Mouse (Mus musculus): Measurements from ENCODE around the gene Gm15557. TPM values are rescaled to one million over a fixed set of nuclear protein-coding genes. Genes with fewer than 3 reads are reported as not detected.
A peak's percentile ranks its signal among the peaks of the same experiment; 100 is the strongest.

Gm15557 gene
- polyA plus RNA-seq, 1 experiment from 2014 or later: not detected

- no peak overlapping the region for H3K9ac ChIP-seq (ENCODE audit: low read depth, low read length)
- no peak for ATAC-seq (ENCODE audit: low FRiP score)
Observed at GRCm38 (mm10) chr2:155928711-155929345, 11.7 kb upstream of the Gm15557 start.

GRCm38 (mm10) chr2:155929531-155930442 lies 10.7 kb upstream of the Gm15557 start, which contains the start of gene Uqcc1:
Gene Uqcc1, minus strand, starts transcription at chr2:155930310.
- no peaks in the 10 kb centered on the region for H3K36me3 ChIP-seq (ENCODE audit: control insufficient read depth, insufficient read depth, low read length)
- H3K4me2 ChIP-seq (replicated peaks; ENCODE audit: low read depth, low read length): peak within 1 kb of the TSS; percentile 72
- peak within 1 kb of the TSS; percentile 72 for H3K4me3 ChIP-seq (ENCODE audit: low read depth, low read length)
- DNase-seq (ENCODE audit: low spot score) (peak; percentile 92), ATAC-seq (ENCODE audit: low FRiP score) (peak; percentile 93)
- peak within 1 kb of the TSS; percentile 77 for H3K27ac ChIP-seq (ENCODE audit: low read depth, low read length)
- peak within 1 kb of the TSS; percentile 69 for H3K9ac ChIP-seq (ENCODE audit: low read depth, low read length)
- no peaks in the 10 kb centered on the region for H3K4me1 ChIP-seq (replicated peaks; ENCODE audit: control insufficient read depth, insufficient read depth, low read length)
- WGBS: under 1% methylated on average over 38 of the region's 38 CpGs
- H3K27me3 ChIP-seq (ENCODE audit: control insufficient read depth, insufficient read depth, low read length): no peaks in the 10 kb centered on the region
- no peaks in the 10 kb centered on the region for H3K9me3 ChIP-seq (ENCODE audit: control insufficient read depth, low read length)

More at GRCm38 (mm10) chr2:155928711-155929345, 11.7 kb upstream of the Gm15557 start:
- no peaks in the 10 kb centered on the region for H3K9me3 ChIP-seq (ENCODE audit: control insufficient read depth, low read length)
- H3K27me3 ChIP-seq (ENCODE audit: control insufficient read depth, insufficient read depth, low read length): no peaks in the 10 kb centered on the region
- peak overlapping the region; percentile 72 for H3K4me2 ChIP-seq (replicated peaks; ENCODE audit: low read depth, low read length)
- H3K4me3 ChIP-seq (ENCODE audit: low read depth, low read length): peak overlapping the region; percentile 72
- WGBS: 79% methylated on average over 7 of the region's 7 CpGs
- H3K27ac ChIP-seq (ENCODE audit: low read depth, low read length): no peak overlapping the region
- no peaks in the 10 kb centered on the region for H3K36me3 ChIP-seq (ENCODE audit: control insufficient read depth, insufficient read depth, low read length)
- peak; percentile 5 for DNase-seq (ENCODE audit: low spot score)
- no peaks in the 10 kb centered on the region for H3K4me1 ChIP-seq (replicated peaks; ENCODE audit: control insufficient read depth, insufficient read depth, low read length)

DNA sequence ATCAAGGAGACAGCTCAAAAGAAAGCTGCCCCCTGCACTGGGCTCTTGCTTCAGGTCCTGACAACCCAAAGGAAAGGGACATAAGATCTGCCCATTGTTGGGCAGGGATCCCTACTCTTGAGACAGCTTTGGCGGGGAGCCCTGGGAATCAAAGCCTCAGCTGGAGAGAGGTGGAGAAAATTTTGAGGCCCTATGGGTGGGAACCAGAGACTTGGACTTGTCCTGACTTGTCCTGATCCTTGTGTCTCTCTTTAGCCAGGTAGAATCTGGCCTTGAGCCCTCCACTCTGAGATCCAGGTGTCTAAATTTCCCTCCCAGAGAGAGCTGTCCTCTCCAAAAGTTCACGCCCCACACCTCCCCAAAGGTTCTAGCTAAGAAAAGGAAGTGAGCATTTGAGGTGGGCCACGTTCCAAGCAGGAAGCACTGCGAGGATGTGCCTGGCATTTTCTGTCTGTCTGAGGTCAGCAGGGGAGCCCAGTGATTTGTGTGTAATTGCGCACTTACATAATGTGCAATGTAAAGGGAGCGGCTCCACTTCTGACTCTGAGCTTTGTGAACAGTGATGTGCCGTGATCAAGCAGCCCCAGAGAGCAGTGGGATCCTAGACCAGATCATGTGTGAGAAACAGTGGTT lies 515 bp upstream of the Gm15557 start:
- 87% methylated on average over 7 of the region's 7 CpGs for WGBS
- Histone ChIP-seq H3K36me3 (ENCODE audit: control insufficient read depth, insufficient read depth, low read length) (no peaks in the 10 kb centered on the region), H3K27me3 (ENCODE audit: control insufficient read depth, insufficient read depth, low read length) (no peaks in the 10 kb centered on the region)

DNA sequence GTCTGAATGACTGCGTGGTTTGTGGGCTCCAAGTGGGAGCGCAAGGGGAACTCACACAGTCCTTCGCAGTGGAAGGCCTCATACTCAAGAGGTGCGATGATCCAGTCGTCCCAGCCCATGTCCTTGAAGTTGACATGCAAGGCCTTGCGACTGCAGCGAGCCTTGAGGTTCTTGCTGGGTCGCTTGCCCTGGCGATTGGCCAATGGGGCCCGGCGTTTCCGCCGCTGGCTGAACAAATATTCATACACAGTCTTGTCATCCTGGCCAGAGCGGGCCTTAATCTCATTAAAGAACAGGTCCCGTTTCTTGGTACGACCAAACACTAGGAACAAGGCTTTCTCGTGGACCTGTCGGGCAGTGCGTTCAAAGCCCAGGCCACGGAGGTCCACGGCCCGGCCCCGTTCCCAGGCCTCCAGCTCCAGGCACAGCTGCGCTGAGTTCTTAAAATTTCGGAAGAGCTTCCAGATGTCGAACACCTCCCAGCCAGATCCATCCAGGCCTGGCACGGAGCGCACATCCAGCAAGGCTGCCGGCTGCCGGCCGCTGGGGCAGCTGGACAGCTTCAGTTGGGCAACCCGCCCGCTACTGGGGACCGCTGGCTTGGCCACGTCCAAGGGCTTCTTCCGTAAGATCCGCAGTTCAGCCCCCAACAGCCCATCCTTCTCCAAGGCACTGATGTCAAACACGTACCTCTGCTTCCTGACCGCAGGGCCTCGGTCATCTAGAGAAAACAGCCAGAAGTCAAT lies 1.3 kb downstream of the Gm15557 start:
- Histone ChIP-seq H3K9ac (ENCODE audit: low read depth, low read length) (no peak overlapping the region), H3K4me1 (replicated peaks; ENCODE audit: control insufficient read depth, insufficient read depth, low read length) (peaks cover 8% of the 10 kb centered on the region; the same call in 1 of the 2 replicates), H3K36me3 (ENCODE audit: control insufficient read depth, insufficient read depth, low read length) (no peaks in the 10 kb centered on the region), H3K4me2 (replicated peaks; ENCODE audit: low read depth, low read length) (no peak overlapping the region), H3K9me3 (ENCODE audit: control insufficient read depth, low read length) (no peaks in the 10 kb centered on the region), H3K4me3 (ENCODE audit: low read depth, low read length) (no peak overlapping the region), H3K27ac (ENCODE audit: low read depth, low read length) (no peak overlapping the region), H3K27me3 (ENCODE audit: control insufficient read depth, insufficient read depth, low read length) (no peaks in the 10 kb centered on the region)
- DNase-seq (ENCODE audit: low spot score) (no peak), ATAC-seq (ENCODE audit: low FRiP score) (no peak)
- 93% methylated on average over 40 of the region's 40 CpGs for whole genome bisulfite sequencing

More for the DNA sequence above, 515 bp upstream of the Gm15557 start:
- Histone ChIP-seq H3K9me3 (ENCODE audit: control insufficient read depth, low read length) (no peaks in the 10 kb centered on the region), H3K9ac (ENCODE audit: low read depth, low read length) (no peak overlapping the region), H3K4me3 (ENCODE audit: low read depth, low read length) (no peak overlapping the region), H3K4me1 (replicated peaks; ENCODE audit: control insufficient read depth, insufficient read depth, low read length) (peaks cover 7% of the 10 kb centered on the region; the same call in 1 of the 2 replicates), H3K4me2 (replicated peaks; ENCODE audit: low read depth, low read length) (no peak overlapping the region), H3K27ac (ENCODE audit: low read depth, low read length) (no peak overlapping the region)
- DNase-seq (ENCODE audit: low spot score): no peak
- ATAC-seq (ENCODE audit: low FRiP score): no peak

- H3K36me3 ChIP-seq (ENCODE audit: control insufficient read depth, insufficient read depth, low read length): no peaks in the 10 kb centered on the region
- peak; percentile 58 for DNase-seq (ENCODE audit: low spot score)
- peaks cover 8% of the 10 kb centered on the region; the same call in 1 of the 2 replicates for H3K4me1 ChIP-seq (replicated peaks; ENCODE audit: control insufficient read depth, insufficient read depth, low read length)
- WGBS: 3% methylated on average over 8 of the region's 8 CpGs
- ATAC-seq (ENCODE audit: low FRiP score): no peak
- H3K4me2 ChIP-seq (replicated peaks; ENCODE audit: low read depth, low read length): no peak overlapping the region; the same call in 1 of the 2 replicates
- no peaks in the 10 kb centered on the region for H3K9me3 ChIP-seq (ENCODE audit: control insufficient read depth, low read length)
- no peak overlapping the region for H3K27ac ChIP-seq (ENCODE audit: low read depth, low read length)
- 0 out of 2 replicates have a peak overlapping the region, but pooled peaks have one; percentile 15 for H3K9ac ChIP-seq (ENCODE audit: low read depth, low read length)
- H3K27me3 ChIP-seq (ENCODE audit: control insufficient read depth, insufficient read depth, low read length): no peaks in the 10 kb centered on the region
- no peak overlapping the region for H3K4me3 ChIP-seq (ENCODE audit: low read depth, low read length)
Observed at GRCm38 (mm10) chr2:155943463-155943862, 2.9 kb downstream of the Gm15557 start.

DNA sequence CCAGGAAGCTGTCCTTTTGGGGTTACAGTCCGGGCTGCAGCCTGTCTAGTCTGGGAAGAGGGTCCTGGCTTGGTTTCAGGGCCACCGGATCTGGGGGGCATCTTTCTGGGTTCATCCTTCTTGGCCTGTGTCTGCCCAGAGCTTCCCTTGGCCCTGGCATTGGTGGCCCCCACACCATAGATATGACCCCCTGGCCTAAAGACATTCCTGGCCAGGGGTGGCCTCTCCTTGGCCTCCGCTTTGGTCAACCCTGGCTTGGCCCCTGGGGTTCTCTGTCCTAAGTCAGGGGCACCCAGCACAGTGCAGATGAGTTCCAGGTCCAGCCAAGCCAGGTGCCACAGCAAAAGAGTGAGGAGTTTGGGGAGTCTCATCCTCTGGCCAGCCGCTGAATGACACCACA lies 4.2 kb downstream of the Gm15557 start:
- Histone ChIP-seq H3K9me3 (ENCODE audit: control insufficient read depth, low read length) (no peaks in the 10 kb centered on the region), H3K9ac (ENCODE audit: low read depth, low read length) (no peak overlapping the region), H3K4me1 (replicated peaks; ENCODE audit: control insufficient read depth, insufficient read depth, low read length) (peaks cover 8% of the 10 kb centered on the region; the same call in 1 of the 2 replicates), H3K4me3 (ENCODE audit: low read depth, low read length) (no peak overlapping the region), H3K27me3 (ENCODE audit: control insufficient read depth, insufficient read depth, low read length) (no peaks in the 10 kb centered on the region), H3K36me3 (ENCODE audit: control insufficient read depth, insufficient read depth, low read length) (no peaks in the 10 kb centered on the region), H3K4me2 (replicated peaks; ENCODE audit: low read depth, low read length) (no peak overlapping the region), H3K27ac (ENCODE audit: low read depth, low read length) (no peak overlapping the region)
- 73% methylated on average over 4 of the region's 4 CpGs for WGBS
- ATAC-seq (ENCODE audit: low FRiP score) (no peak), DNase-seq (ENCODE audit: low spot score) (no peak)

DNA sequence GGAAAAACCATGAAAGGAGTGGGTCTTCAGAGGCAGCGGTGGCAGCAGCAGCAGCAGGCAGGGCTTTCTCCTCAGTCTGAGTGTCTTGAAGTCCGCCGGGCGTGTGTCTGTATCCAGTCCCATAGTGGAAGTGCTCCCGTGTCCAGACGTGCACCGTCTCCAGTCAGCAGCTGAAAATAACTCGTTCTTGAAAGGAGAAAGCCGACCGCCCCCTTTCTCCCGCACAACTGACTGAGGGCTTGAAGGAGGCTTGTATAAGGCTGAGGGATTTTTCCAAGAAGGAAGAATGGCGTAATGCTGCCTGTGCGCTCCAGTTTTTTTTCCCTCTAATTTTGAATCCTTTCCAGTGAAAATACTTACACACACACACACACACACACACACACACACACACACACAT lies 4.6 kb downstream of the Gm15557 start, which contains the start of gene Gdf5:
Gene Gdf5 (minus strand): TSS at position 244 of the 400 bp plus-strand sequence.
- ATAC-seq (ENCODE audit: low FRiP score) (no peak), DNase-seq (ENCODE audit: low spot score) (no peak)
- H3K9ac ChIP-seq (ENCODE audit: low read depth, low read length): no peak within 1 kb of the TSS
- H3K4me2 ChIP-seq (replicated peaks; ENCODE audit: low read depth, low read length): no peak within 1 kb of the TSS
- H3K4me3 ChIP-seq (ENCODE audit: low read depth, low read length): no peak within 1 kb of the TSS
- no peaks in the 10 kb centered on the region for H3K9me3 ChIP-seq (ENCODE audit: control insufficient read depth, low read length)
- peaks cover 11% of the 10 kb centered on the region; the same call in 1 of the 2 replicates for H3K4me1 ChIP-seq (replicated peaks; ENCODE audit: control insufficient read depth, insufficient read depth, low read length)
- WGBS: 54% methylated on average over 13 of the region's 13 CpGs
- no peaks in the 10 kb centered on the region for H3K36me3 ChIP-seq (ENCODE audit: control insufficient read depth, insufficient read depth, low read length)
- H3K27ac ChIP-seq (ENCODE audit: low read depth, low read length): no peak within 1 kb of the TSS
- no peaks in the 10 kb centered on the region for H3K27me3 ChIP-seq (ENCODE audit: control insufficient read depth, insufficient read depth, low read length)

DNA sequence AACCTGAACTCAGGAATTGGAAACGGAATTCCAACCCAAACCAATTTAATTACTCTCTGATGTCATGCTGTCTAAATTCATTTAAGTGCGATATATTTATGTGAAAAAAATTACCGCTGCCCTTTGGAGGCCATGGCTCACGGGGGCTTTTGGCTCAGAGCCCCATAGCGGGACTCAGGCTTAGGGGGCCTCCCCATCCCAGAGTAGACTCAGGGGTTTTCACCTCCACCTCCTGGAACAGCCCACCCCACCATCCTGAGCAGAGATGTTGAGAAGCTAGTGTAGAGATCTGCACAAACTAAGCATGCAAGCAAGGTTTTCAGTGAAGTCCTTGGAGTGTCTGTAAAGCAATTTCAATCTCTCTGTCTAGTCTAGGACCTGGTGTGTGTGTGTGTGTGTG lies 5.1 kb downstream of the Gm15557 start:
- H3K9ac ChIP-seq (ENCODE audit: low read depth, low read length): no peak overlapping the region
- H3K9me3 ChIP-seq (ENCODE audit: control insufficient read depth, low read length): no peaks in the 10 kb centered on the region
- ATAC-seq (ENCODE audit: low FRiP score): no peak
- no peak overlapping the region for H3K4me2 ChIP-seq (replicated peaks; ENCODE audit: low read depth, low read length)
- H3K36me3 ChIP-seq (ENCODE audit: control insufficient read depth, insufficient read depth, low read length): no peaks in the 10 kb centered on the region
- DNase-seq (ENCODE audit: low spot score): no peak
- no peaks in the 10 kb centered on the region for H3K27me3 ChIP-seq (ENCODE audit: control insufficient read depth, insufficient read depth, low read length)
- WGBS: 82% methylated on average over 5 of the region's 5 CpGs
- H3K27ac ChIP-seq (ENCODE audit: low read depth, low read length): no peak overlapping the region
- no peak overlapping the region for H3K4me3 ChIP-seq (ENCODE audit: low read depth, low read length)
- H3K4me1 ChIP-seq (replicated peaks; ENCODE audit: control insufficient read depth, insufficient read depth, low read length): peaks cover 11% of the 10 kb centered on the region; the same call in 1 of the 2 replicates

Data from hindbrain, embryonic 11.5 days (tissue).